Mouse (Mus musculus) neural tube, embryonic 11.5 days (tissue): ENCODE measurements around the gene Ncam1. TPM values are rescaled to one million over a fixed set of nuclear protein-coding genes. Genes with fewer than 3 reads are reported as not detected.

ENCODE experiments used
- ATAC-seq: fragments of 200-750 bp; cut with Nextera tagmentation; 2 replicates; pipeline ENCODE4 v1.8.0; 2017; ENCODE audit warnings: moderate number of reproducible peaks, mild to moderate bottlenecking, moderate TSS enrichment, moderate library complexity; ENCODE audit not compliant: insufficient read depth, low FRiP score, low TSS enrichment
- DNase-seq: peaks from one replicate; pipeline ENCODE4 v3.0.0-alpha.2; 2015; ENCODE audit warnings: low spot score
- H3K27ac ChIP-seq: fragments of 300-500 bp; sonication (generic); 2 replicates; pipeline ENCODE4 v1.5.1; 2014; ENCODE audit warnings: low read depth, mild to moderate bottlenecking, low read length
- H3K27me3 ChIP-seq: fragments of 300-500 bp; sonication (generic); 2 replicates; pipeline ENCODE4 v1.6.1; 2014; ENCODE audit warnings: mild to moderate bottlenecking, low read length, mixed read lengths; ENCODE audit not compliant: control insufficient read depth, insufficient read depth
- H3K36me3 ChIP-seq: fragments of 300-500 bp; sonication (generic); 2 replicates; pipeline ENCODE4 v1.6.1; 2014; ENCODE audit warnings: mild to moderate bottlenecking, low read length, moderate library complexity, mixed read lengths; ENCODE audit not compliant: control insufficient read depth, insufficient read depth
- H3K4me1 ChIP-seq: fragments of 300-500 bp; sonication (generic); 2 replicates; pipeline ENCODE4 v1.6.1; 2014; ENCODE audit warnings: low read length, mixed read lengths; ENCODE audit not compliant: control insufficient read depth, insufficient read depth
- H3K4me2 ChIP-seq: fragments of 300-500 bp; sonication (generic); 2 replicates; pipeline ENCODE4 v1.6.1; 2014; ENCODE audit warnings: low read depth, mild to moderate bottlenecking, moderate library complexity
- H3K4me3 ChIP-seq: fragments of 300-500 bp; sonication (generic); 2 replicates; pipeline ENCODE4 v1.5.1; 2014; ENCODE audit warnings: low read depth, low read length
- H3K9ac ChIP-seq: fragments of 300-500 bp; sonication (generic); 2 replicates; pipeline ENCODE4 v1.6.1; 2014; ENCODE audit warnings: mild to moderate bottlenecking, low read length
- H3K9me3 ChIP-seq: fragments of 300-500 bp; sonication (generic); 2 replicates; pipeline ENCODE4 v1.6.1; 2016; ENCODE audit warnings: low read length; ENCODE audit not compliant: control insufficient read depth
- WGBS: fragments of 180-500 bp; shearing (Covaris S2); extraction: QIAGEN DNeasy Blood & Tissue Kit; methylation state at CpG from one replicate; pipeline ENCODE4 v1.1.7; 2014; 5-methylcytosine and 5-hydroxymethylcytosine counted together
- polyA plus RNA-seq: library from polyadenylated mRNA; unstranded; fragments of >200 nt; fragmentation: Nextera tagmentation; extraction: Ambion mirVana; gene quantifications from 2 replicates; pipeline ENCODE4 v1.2.1, GENCODE M21; 2014

Ncam1 gene
- polyA plus RNA-seq, 1 experiment from 2014 or later = 193 TPM

GRCm38 (mm10) chr9:49510666-49511065 is 288.1 kb downstream of the Ncam1 start:
- no peak overlapping the region for H3K27ac ChIP-seq
- peaks cover 4% of the 10 kb centered on the region for H3K36me3 ChIP-seq
- no peaks in the 10 kb centered on the region for H3K4me1 ChIP-seq
- no peak for ATAC-seq
- no peaks in the 10 kb centered on the region for H3K27me3 ChIP-seq
- H3K9ac ChIP-seq = no peak overlapping the region
- no peak for DNase-seq
- H3K4me2 ChIP-seq = no peak overlapping the region
- H3K9me3 ChIP-seq = no peaks in the 10 kb centered on the region
- WGBS = 94% methylated on average over 4 of the region's 4 CpGs
- H3K4me3 ChIP-seq = no peak overlapping the region

DNA sequence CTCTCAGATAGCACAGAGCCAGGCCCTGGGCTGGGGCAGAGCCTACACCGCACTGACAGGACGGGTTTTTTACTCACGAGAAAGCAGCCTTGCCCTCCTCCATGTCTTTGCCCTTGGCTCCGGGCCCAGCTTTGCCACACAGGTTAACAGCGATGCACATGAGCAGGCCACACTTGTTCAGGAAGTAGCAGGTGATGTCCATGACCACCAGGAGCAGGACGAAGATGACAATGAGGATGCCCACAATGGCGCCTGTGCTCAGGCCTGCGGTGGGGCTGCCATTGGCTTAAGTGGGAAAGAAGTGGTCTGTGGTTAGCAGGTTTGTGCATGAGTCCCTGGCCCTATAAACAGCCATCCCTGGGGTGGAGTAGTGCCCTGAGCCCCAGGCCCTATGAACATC is 289.1 kb downstream of the Ncam1 start:
- Histone ChIP-seq H3K9me3 (no peaks in the 10 kb centered on the region), H3K36me3 (peaks cover 4% of the 10 kb centered on the region), H3K4me2 (no peak overlapping the region), H3K9ac (no peak overlapping the region), H3K27ac (no peak overlapping the region), H3K4me3 (no peak overlapping the region), H3K4me1 (no peaks in the 10 kb centered on the region), H3K27me3 (no peaks in the 10 kb centered on the region)
- WGBS = 97% methylated on average over 8 of the region's 8 CpGs
- no peak for DNase-seq
- no peak for ATAC-seq

DNA sequence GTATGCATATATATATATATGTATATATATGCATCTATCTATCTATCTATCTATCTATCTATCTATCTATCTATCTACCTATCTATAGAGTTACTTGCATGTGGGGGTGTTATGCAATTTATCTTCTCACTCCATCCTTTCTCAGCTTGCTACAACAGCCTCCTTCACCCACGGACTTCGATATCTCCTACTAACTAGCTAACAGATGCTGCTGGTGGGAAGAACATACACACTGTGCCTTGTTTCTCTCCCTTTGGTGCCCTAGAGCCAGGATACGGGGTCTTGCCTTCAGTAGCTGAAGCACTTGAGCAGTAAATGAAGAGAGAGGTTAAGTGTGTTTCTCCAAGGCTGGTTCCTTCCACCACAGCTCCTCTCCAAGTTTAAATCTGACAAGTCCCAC is 289.6 kb downstream of the Ncam1 start:
- H3K36me3 ChIP-seq = peaks cover 4% of the 10 kb centered on the region
- WGBS = 92% methylated on average over 3 of the region's 3 CpGs
- H3K4me2 ChIP-seq = no peak overlapping the region
- no peaks in the 10 kb centered on the region for H3K27me3 ChIP-seq
- no peak overlapping the region for H3K4me3 ChIP-seq
- DNase-seq = no peak
- H3K4me1 ChIP-seq = no peaks in the 10 kb centered on the region
- H3K27ac ChIP-seq = no peak overlapping the region
- H3K9ac ChIP-seq = no peak overlapping the region
- no peaks in the 10 kb centered on the region for H3K9me3 ChIP-seq
- ATAC-seq = no peak

GRCm38 (mm10) chr9:49507829-49508585 is 290.7 kb downstream of the Ncam1 start:
- no peaks in the 10 kb centered on the region for H3K4me1 ChIP-seq
- H3K4me3 ChIP-seq = no peak overlapping the region
- no peaks in the 10 kb centered on the region for H3K27me3 ChIP-seq
- WGBS = 93% methylated on average over 9 of the region's 9 CpGs
- no peak overlapping the region for H3K4me2 ChIP-seq
- ATAC-seq = no peak
- H3K9ac ChIP-seq = no peak overlapping the region
- peaks cover 4% of the 10 kb centered on the region for H3K36me3 ChIP-seq
- H3K9me3 ChIP-seq = no peaks in the 10 kb centered on the region
- H3K27ac ChIP-seq = no peak overlapping the region
- no peak for DNase-seq

DNA sequence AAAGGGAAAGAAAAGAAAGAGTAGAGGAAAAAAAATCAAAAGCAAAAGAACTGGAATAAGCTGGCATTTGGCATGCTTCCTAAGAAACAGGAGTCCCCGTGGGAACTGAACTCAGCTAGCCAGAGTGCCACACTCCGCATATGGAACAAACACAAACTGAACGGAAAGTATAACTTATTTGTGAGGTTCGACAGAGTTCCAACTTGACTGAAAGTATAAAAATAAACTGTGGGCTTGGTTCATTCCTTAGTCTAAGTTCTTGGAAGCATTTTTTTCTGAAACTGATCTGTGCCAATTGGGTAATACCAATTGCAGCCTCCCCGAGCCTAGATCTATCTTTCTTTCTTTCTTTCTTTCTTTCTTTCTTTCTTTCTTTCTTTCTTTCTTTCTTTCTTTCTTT is 294.1 kb downstream of the Ncam1 start:
- H3K27ac ChIP-seq = no peak overlapping the region
- no peaks in the 10 kb centered on the region for H3K4me1 ChIP-seq
- no peak for DNase-seq
- no peak overlapping the region for H3K4me3 ChIP-seq
- WGBS = 85% methylated on average over 5 of the region's 5 CpGs
- no peak overlapping the region for H3K9ac ChIP-seq
- no peak for ATAC-seq
- H3K9me3 ChIP-seq = no peaks in the 10 kb centered on the region
- H3K4me2 ChIP-seq = no peak overlapping the region
- H3K36me3 ChIP-seq = peaks cover 4% of the 10 kb centered on the region
- H3K27me3 ChIP-seq = no peaks in the 10 kb centered on the region

DNA sequence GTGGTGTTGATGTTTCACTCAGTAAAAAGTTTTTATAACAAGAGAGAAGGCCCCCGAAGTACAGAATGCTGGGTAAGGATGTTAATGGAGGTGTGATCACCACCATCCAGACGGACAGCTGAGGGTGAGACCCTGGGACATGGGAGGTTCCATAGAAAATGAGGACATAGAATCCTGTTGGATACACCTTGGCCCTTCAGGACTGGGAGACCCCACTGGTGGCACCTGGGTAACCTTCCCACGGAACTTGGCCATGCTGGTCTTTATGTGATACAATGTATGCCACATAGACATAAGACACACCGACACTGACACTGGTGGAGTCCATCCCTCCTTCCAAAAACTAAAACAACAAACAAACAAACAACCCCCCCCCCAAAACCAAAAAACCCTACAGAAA is 296.5 kb downstream of the Ncam1 start:
- no peak overlapping the region for H3K9ac ChIP-seq
- no peaks in the 10 kb centered on the region for H3K27me3 ChIP-seq
- no peaks in the 10 kb centered on the region for H3K4me1 ChIP-seq
- H3K4me3 ChIP-seq = no peak overlapping the region
- no peak overlapping the region for H3K27ac ChIP-seq
- no peak overlapping the region for H3K4me2 ChIP-seq
- no peak for ATAC-seq
- peaks cover 2% of the 10 kb centered on the region; the same call in 1 of the 2 replicates for H3K36me3 ChIP-seq
- WGBS = 90% methylated on average over 4 of the region's 4 CpGs
- DNase-seq = no peak
- H3K9me3 ChIP-seq = no peaks in the 10 kb centered on the region

- no peak for ATAC-seq
- 97% methylated on average over 2 of the region's 2 CpGs for WGBS
These were observed 298.8 kb downstream of the Ncam1 start for GRCm38 (mm10) chr9:49499878-49500277.

GRCm38 (mm10) chr9:49493979-49494649 is 304.6 kb downstream of the Ncam1 start:
- Histone ChIP-seq H3K4me3 (no peak overlapping the region), H3K9me3 (no peaks in the 10 kb centered on the region), H3K4me1 (no peaks in the 10 kb centered on the region), H3K9ac (no peak overlapping the region), H3K4me2 (no peak overlapping the region), H3K36me3 (no peaks in the 10 kb centered on the region), H3K27me3 (no peaks in the 10 kb centered on the region), H3K27ac (no peak overlapping the region)
- ATAC-seq (no peak), DNase-seq (peak; percentile 73)
- 3% methylated on average over 4 of the region's 4 CpGs for WGBS

More at GRCm38 (mm10) chr9:49499878-49500277, 298.8 kb downstream of the Ncam1 start:
- Histone ChIP-seq H3K27ac (no peak overlapping the region), H3K36me3 (no peaks in the 10 kb centered on the region), H3K4me1 (no peaks in the 10 kb centered on the region), H3K4me3 (no peak overlapping the region), H3K9ac (no peak overlapping the region), H3K4me2 (no peak overlapping the region), H3K9me3 (no peaks in the 10 kb centered on the region), H3K27me3 (no peaks in the 10 kb centered on the region)
- DNase-seq = no peak

- ATAC-seq (no peak), DNase-seq (no peak)
- WGBS = 90% methylated on average over 4 of the region's 4 CpGs
- no peaks in the 10 kb centered on the region for H3K27me3 ChIP-seq
- no peaks in the 10 kb centered on the region for H3K36me3 ChIP-seq
- no peak overlapping the region for H3K4me2 ChIP-seq
- H3K9ac ChIP-seq = no peak overlapping the region
- no peak overlapping the region for H3K27ac ChIP-seq
- no peaks in the 10 kb centered on the region for H3K4me1 ChIP-seq
- H3K4me3 ChIP-seq = no peak overlapping the region
- no peaks in the 10 kb centered on the region for H3K9me3 ChIP-seq
These were observed 308.1 kb downstream of the Ncam1 start for GRCm38 (mm10) chr9:49490609-49491008.
